Mouse (Mus musculus) gastrocnemius, adult 8-10 months (tissue): ENCODE measurements around the gene B3gat1. TPM values are rescaled to one million over a fixed set of nuclear protein-coding genes. Genes with fewer than 3 reads are reported as not detected.

Experiments
- DNase-seq, 2 experiments: peaks; one replicate each; pipeline ENCODE4 v3.0.0; 2022; ENCODE audit warnings: low spot score in 2 of 2
- total RNA-seq, 4 experiments: library from RNA; stranded (reverse); gene quantifications; 2 replicates each; pipeline ENCODE4 v1.2.4; 2022

B3gat1 gene
- 1 to 10 TPM in 2 of 4 experiments, under 1 TPM in 2; 0.35 to 3.1 (median 1.3) TPM for total RNA-seq

- no peak for DNase-seq
Measured at GRCm38 (mm10) chr9:26733206-26733891, at the start of gene B3gat1. TSS of gene B3gat1 (plus strand) at chr9:26733728.

GRCm38 (mm10) chr9:26689171-26689570, 44.4 kb upstream of the B3gat1 start:
- no peak for DNase-seq

- no peak for DNase-seq
Measured at GRCm38 (mm10) chr9:26689956-26690698, 43.4 kb upstream of the B3gat1 start.

GRCm38 (mm10) chr9:26692641-26693040, 40.9 kb upstream of the B3gat1 start:
- no peak for DNase-seq

- no peak for DNase-seq
Measured at GRCm38 (mm10) chr9:26694656-26695055, 38.9 kb upstream of the B3gat1 start.

- DNase-seq: no peak
Measured at GRCm38 (mm10) chr9:26695178-26695577, 38.4 kb upstream of the B3gat1 start.

GRCm38 (mm10) chr9:26698286-26698685, 35.2 kb upstream of the B3gat1 start:
- DNase-seq: no peak

- DNase-seq: no peak
Measured at GRCm38 (mm10) chr9:26700329-26700728, 33.2 kb upstream of the B3gat1 start.

- no peak for DNase-seq
Measured at GRCm38 (mm10) chr9:26718388-26718787, 15.1 kb upstream of the B3gat1 start.

GRCm38 (mm10) chr9:26721771-26722170, 11.8 kb upstream of the B3gat1 start:
- no peak for DNase-seq

GRCm38 (mm10) chr9:26725709-26726108, 7.8 kb upstream of the B3gat1 start:
- no peak for DNase-seq

GRCm38 (mm10) chr9:26727445-26727844, 6.1 kb upstream of the B3gat1 start:
- DNase-seq: no peak

- DNase-seq: no peak
Measured at GRCm38 (mm10) chr9:26728556-26728955, 5.0 kb upstream of the B3gat1 start.

- no peak for DNase-seq
Measured at GRCm38 (mm10) chr9:26733986-26734385, 458 bp downstream of the B3gat1 start.

GRCm38 (mm10) chr9:26737116-26737515, 3.6 kb downstream of the B3gat1 start:
- no peak for DNase-seq

- no peak for DNase-seq
Measured at GRCm38 (mm10) chr9:26742817-26743216, 9.3 kb downstream of the B3gat1 start.

GRCm38 (mm10) chr9:26747121-26747520, 13.6 kb downstream of the B3gat1 start:
- DNase-seq: no peak

- no peak for DNase-seq
Measured at GRCm38 (mm10) chr9:26748893-26749292, 15.4 kb downstream of the B3gat1 start.

- DNase-seq: no peak
Measured at GRCm38 (mm10) chr9:26760081-26760480, 26.6 kb downstream of the B3gat1 start.

GRCm38 (mm10) chr9:26760576-26760975, 27.0 kb downstream of the B3gat1 start:
- no peak for DNase-seq

GRCm38 (mm10) chr9:26762477-26762876, 28.9 kb downstream of the B3gat1 start:
- DNase-seq: no peak

GRCm38 (mm10) chr9:26768181-26768580, 34.7 kb downstream of the B3gat1 start:
- DNase-seq: no peak

- no peak for DNase-seq
Measured at GRCm38 (mm10) chr9:26775700-26776099, 42.2 kb downstream of the B3gat1 start.
